Mouse (Mus musculus) left cerebral cortex, postnatal 4 days (tissue): ENCODE measurements around the gene Ociad2. TPM values are rescaled to one million over a fixed set of nuclear protein-coding genes. Genes with fewer than 3 reads are reported as not detected.

ENCODE experiments used
- DNase-seq: peaks from one replicate; pipeline ENCODE4 v3.0.0-alpha.2; 2022
- intact Hi-C: fragments of 180-260 bp; cut with DNase I; formaldehyde crosslinking; loops from one replicate; pipeline ENCODE4 v1.15.1; 2025
- total RNA-seq, 2 experiments: library from RNA; stranded (reverse); gene quantifications; 2 replicates each; pipeline ENCODE4 v1.2.3; 2021

The Ociad2 gene
- total RNA-seq, result 10 to 100 TPM; 26.0 to 30.7 TPM

DNA sequence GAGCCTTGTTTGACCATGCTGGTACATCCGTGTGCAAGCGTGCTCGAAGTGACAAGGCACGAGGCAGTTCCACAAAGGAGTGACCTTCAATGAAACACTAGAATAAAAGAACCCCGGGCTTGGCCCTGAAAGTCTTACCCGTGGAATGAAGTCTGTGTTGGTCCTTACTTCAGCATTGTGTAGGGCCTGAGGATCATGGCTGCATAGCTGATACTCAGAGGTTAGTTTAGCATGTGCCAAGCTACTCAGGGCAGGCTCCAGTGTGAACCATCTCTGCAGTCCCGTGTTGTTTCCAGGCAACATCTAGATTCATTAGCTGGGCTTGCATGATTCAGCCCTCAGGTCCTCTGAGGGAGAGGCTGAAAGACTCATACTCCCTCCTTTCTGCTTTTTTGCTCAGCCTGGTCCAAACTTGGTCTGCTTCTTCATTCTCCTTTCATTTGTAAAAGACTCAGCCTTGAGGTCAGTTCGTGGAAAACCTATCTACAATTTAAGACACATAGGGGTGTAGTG is at the start of gene Ociad2:
Ociad2 (minus strand) TSS at position 306 of the 513 bp plus-strand sequence.
- no peak for DNase-seq
- intact Hi-C loops, result no loop called here

DNA sequence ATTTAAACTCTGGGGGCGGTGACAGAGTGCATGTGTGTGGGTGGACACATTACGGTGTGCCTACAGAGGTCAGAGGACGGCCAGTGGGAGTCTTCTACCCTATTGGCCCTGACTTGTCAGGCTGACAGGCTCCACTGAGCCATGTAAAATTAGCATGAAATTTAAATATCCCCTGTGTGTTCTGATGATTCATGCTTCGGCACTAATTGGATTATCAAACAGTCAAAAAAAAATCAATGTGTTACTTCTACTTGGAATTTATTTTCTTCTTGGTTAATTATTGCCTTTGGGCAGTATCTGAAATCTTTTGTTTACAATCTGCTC is 42.8 kb upstream of the Ociad2 start:
- DNase-seq, result peak; percentile 12
- intact Hi-C loops, result loop anchor here (5.0 kb wide), 1 partner anchor 311 kb away; no protein-coding TSS in a partner anchor

DNA sequence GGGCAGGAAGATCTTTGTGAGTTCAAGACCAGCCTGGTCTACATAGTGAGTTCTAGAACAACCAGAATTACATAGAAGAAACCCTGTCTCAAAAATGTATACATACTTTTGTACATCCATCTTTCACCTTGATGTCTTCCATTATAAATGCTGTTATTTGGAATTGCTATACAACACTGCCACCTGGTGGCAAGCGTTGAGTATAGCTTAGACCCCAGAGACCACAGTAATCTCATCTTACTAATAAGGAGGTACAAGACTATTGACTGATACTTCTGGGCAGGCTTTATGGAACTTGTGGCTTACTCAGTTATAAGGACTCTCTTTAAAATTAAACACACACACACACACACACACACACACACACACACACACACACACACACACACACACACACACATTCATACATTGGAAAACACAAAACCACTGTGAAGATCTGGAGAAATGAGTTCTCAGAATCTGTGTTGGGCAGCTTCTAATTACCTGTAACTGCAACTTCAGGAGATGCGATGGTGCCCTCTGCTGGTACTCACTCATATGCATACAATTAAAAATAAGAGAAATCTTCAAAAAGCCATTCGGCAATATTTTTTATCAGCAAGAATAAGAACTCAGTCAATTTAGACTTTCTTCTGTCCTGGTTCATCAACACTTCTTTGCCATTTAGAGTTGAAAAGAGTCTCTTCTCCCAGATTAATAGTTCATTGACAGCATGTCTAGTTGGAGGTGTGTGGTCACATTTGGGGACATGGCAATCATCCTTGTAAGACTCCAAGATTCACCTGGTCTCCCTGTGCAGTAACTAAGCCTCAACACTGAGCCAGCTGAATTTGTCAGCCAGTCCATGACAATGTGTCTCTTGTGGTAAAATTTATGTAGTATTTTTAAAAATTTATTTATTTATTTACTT is 42.2 kb upstream of the Ociad2 start:
- peak; percentile 67 for DNase-seq
- intact Hi-C loops, result loop anchor here (5.0 kb wide), 1 partner anchor 311 kb away; no protein-coding TSS in a partner anchor

DNA sequence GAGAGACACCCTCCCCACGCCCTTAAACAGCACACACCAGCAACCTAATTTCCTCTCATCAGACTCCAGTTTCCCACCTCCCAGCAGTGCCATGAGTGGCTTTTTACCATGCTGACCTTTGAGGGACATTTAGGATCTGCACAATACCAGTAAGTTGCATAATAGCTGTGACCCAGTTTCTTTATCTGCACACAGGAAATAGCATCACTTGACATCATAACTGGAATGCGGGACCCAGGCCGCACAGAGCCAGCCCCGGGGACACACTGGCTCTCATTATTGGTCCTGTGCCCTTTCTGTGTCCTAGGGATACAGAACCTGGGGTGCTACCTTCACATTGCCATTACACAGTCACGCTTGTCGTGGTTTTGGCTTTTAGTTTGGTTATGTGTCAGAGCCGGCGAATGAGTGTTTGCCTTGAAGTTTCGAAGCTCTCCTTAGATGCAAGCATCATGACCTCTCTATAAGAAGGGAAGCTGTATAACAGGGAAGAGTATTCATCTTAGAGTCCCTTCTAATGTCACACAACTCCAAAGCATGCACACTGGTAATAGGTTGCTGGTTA is 41.2 kb upstream of the Ociad2 start:
- no peak for DNase-seq

DNA sequence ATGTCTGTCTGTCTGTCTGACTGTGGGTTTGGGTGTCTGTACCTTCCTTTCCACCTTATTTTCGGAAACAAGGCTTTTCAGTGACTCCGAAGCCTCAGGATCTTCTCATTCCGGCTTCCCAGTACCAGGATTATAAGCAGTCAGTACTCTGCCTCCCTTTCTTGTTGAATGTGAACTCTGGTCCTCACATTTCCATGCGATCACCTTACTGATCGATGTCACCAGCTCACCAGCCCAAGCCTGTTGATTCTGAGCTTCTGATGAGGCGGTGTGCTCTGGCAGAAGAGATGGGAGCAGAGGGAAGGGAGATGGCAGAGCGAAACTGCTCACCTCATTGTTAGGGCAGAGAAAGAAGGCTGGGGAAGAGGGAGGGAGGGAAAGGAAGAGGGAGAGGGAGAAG is 40.7 kb upstream of the Ociad2 start:
- intact Hi-C loops, result loop anchor here (5.0 kb wide), 1 partner anchor 309 kb away; no protein-coding TSS in a partner anchor
- DNase-seq, result no peak

More for the DNA sequence above, 41.2 kb upstream of the Ociad2 start:
- intact Hi-C loops, result loop anchor here (5.0 kb wide), 1 partner anchor 310 kb away; no protein-coding TSS in a partner anchor

DNA sequence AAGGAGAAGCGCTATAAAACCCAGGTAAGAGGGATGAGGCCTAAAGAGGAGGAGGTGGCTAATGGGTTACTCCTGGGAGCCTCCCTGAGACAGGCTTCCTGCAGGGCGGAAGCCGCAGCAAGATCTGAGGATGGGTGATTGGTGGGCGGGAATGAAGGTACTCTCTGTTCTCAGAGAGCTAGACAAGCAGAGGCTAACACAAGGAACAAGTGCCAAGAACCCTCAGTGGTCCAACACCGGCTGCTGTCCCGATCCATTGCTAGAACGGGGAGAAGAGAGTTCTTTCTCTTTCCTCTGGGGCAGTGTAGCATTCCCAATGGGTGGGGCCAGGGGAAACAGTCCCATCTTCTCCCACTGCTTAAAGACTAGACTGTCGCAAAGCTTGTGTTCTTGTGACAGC is 40.0 kb upstream of the Ociad2 start:
- DNase-seq, result no peak
- intact Hi-C loops, result loop anchor here (5.0 kb wide), 1 partner anchor 309 kb away; no protein-coding TSS in a partner anchor

DNA sequence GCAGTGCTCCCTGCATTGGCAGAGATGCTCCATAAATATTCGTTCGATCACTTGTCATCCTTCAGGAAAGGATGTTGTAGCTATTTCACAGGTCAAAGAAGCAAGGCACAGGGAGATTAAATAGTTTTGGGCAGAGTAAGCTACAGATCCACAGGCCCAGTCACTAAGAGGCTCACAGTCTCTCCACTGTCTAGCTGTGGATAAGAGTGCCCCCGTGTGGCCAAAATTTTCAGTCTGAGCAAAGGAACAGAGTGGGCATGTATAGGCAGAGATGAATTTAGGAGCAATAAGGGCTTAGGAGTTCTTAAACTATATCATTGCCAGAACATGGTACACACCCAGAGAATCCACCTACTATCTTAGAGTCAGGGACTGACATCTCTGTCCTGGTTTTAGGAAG is 39.1 kb upstream of the Ociad2 start:
- intact Hi-C loops, result loop anchor here (5.0 to 10.0 kb wide), 2 partner anchors 65 to 308 kb away; no protein-coding TSS in a partner anchor

DNA sequence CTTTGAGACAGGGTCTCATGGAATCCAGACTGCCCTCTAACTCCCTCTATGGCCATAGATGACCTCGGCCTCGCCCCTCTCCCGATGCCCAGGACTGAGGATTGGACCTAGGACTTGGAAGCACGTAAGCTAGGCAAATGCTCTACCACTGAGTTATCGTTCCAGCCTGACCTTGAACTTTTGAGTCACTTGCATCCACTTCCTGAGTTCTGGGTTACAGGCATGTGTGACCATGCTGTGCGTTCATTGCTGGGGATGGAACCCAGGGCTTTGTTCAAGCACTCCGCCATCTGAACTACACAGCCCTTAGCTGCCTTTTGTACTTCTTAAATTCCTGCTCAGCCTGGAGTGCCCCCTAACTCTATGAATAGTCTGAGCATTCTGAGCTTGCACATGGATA is 35.7 kb upstream of the Ociad2 start:
- DNase-seq, result no peak
- intact Hi-C loops, result loop anchor here (10.0 kb wide), 1 partner anchor 62 kb away; no protein-coding TSS in a partner anchor

More for the DNA sequence above, 39.1 kb upstream of the Ociad2 start:
- peak; percentile 88 for DNase-seq

DNA sequence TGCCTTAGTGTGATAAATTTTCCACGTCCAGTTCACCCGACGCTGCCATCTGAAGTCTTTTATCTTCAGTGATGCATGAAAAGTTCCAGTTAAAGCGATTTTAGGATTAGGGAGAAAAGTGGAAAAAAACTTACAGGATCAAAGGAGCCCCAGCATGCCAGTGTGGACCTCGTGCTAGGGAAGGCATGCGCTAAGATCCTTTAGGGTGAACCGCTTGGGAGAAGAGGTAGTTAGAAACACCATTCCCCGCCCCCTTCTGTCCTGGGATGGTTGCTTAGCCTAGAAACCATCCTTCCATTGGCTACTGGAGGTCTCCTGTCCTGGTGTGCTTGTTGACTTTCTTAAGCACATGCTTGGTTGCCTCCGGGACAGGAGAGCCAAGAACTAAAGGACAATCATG is 35.2 kb upstream of the Ociad2 start:
- no peak for DNase-seq
- intact Hi-C loops, result loop anchor here (10.0 kb wide), 1 partner anchor 61 kb away; no protein-coding TSS in a partner anchor

DNA sequence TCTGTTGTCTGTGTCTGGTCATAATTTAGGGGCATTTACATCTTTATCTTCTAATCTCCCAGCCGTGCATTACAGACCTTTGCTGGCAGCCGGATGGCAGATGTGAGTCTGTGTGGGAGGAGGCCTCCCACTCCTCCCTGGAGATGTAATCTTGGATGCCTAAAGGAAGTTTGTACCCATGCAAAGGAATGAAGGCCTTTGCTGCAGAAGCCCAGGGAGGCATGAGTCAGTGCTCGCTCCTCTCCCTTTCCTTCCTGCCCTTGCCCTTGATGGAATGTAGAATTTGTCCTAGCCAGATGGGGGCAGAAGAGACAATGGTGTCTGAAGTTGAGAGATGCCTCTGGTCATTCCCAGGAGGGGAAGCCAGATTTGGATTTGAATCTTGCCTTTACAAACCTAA is 32.4 kb upstream of the Ociad2 start:
- intact Hi-C loops, result loop anchor here (10.0 kb wide), 1 partner anchor 58 kb away; no protein-coding TSS in a partner anchor
- DNase-seq, result no peak

DNA sequence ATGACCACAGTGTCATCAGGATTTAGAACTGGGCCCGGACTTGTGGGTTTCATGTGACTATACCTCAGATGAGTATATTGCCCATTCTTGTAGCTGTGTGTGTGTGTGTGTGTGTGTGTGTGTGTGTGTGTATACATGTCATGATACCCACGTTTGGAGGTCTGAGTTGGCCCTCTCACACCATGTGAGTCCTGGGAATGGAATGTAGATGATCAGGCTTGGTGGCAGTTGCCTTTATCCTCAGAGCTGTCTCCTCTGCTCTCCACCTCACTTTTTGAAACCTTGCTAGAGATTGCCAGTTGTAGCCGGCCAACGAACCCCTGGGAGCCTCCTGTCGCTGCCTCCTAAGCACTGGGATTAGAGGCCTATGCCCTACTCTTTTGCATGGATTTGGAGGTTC is 31.8 kb upstream of the Ociad2 start:
- no peak for DNase-seq
- intact Hi-C loops, result loop anchor here (10.0 kb wide), 1 partner anchor 58 kb away; no protein-coding TSS in a partner anchor

DNA sequence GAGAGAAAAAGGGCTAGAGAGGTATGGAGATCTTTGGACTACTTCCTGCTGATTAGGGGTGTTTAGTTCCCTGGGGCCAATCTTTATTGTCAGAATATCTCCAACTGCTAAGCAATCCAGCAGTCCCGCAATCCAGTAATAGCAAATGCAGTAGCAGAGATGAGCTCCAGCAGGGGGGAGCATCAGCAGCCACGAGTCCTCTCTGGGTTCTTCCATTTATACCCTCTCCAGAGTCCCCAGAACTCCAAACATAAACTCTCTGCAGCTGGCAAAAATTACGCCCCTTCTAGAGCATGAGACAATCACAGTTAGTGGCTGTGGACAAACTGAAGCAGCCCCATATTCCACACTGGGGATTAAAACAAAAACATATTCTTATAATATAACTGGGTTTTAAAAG is 28.9 kb upstream of the Ociad2 start:
- intact Hi-C loops, result loop anchor here (10.0 kb wide), 1 partner anchor 55 kb away; no protein-coding TSS in a partner anchor
- DNase-seq, result no peak

DNA sequence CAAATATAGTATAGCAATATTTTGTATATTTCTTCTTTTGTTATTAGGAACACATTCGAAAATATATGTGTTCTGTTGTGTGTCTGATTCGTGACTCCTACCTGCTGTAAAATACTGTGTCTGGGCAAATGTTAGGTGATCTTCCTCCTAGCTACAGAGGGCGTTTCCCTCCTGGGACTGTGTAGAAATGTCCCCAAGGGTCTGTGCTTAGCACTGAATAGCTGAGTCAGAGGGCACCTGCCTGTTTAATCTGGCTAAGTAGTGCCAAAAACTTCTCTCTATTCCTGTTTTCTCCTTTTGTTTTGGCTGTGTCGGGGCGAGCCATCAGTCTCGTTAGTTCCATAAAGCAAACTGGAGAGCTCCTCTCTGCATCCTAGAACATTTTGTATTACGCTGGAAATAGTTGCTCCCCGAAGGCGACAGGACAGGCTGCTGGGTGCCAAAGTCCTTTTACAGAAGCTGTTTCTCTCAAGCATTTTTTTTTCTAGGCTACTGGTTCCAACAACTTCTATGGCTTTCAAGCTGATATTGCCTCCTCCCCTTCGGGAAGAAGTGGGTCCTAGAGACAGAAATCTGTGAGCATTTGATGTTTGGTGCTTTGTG is 28.1 kb upstream of the Ociad2 start:
- intact Hi-C loops, result no loop called here
- DNase-seq, result no peak

DNA sequence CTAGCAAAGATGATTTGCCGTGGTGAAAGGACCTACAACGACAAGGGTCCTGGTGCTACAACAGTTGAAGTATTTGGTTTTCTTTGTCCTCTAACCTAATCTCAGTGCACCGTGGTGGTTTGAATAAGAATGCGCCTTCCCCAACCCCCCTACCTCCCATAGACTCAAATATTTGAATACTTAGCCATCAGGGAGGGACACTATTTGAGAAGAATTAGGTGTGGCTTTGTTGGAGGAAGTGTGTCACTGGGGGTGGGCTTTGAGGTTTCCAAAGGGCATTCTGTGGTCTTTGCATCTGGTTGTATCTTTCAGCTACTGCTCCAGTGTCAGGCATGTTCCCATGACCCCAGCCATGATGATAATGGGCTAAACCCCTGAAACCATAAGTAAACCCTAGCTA is 27.1 kb upstream of the Ociad2 start:
- DNase-seq, result no peak
- intact Hi-C loops, result no loop called here

DNA sequence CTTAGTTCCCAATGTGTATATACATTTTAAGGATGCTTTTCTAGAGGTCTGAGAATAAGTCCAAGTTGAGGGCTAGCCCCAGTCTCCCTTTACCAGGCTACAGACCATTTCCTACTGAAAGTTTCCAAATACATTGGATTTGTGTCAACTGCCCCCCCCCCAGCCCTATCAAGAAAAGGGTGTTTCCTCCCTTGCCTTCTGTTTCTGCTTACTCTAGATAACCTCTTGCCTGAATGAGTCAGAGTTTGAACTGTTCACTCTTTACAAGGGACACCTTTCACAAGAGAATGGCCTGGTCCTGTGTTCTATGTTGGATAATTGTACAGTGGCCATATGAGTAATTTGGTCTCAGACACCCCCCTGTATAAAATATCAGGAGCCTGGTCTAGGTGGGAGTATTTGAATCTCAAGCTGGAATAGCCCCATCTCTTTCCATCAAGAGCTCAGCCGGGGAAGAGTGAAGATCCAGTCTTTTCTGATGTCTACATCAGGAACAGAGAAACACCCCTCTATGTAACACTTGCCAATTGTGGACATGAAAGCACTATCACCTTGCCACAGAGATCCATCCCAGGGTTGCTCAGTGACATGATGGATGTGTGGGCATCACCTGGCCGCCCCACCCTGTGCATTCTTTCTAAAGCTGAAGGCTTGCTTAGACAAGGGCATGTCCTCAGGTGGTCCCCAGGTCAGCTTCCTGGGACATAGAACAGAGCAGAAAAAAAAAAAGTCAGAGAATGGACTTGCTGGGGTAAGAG is 23.5 kb upstream of the Ociad2 start:
- DNase-seq, result no peak
- intact Hi-C loops, result no loop called here

DNA sequence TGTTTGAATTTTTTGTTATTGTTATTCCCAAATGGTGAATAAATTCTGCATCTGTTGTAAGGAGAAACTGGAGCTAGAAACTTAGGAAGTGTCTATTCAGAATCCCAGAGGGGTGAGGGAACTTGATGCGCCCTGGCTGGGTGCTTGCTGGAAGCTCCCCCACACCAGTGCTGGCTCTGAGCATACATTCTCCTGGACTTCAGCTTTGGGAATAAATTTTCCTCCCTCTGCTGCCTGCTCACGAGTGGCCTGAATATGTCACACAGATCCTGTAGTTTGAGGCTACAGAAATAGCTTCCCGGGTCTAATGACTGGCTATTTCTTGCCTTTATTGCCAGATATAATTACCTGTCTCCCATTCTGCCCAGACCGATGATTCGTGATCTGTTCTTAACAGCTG is 22.0 kb upstream of the Ociad2 start:
- intact Hi-C loops, result no loop called here
- DNase-seq, result no peak

DNA sequence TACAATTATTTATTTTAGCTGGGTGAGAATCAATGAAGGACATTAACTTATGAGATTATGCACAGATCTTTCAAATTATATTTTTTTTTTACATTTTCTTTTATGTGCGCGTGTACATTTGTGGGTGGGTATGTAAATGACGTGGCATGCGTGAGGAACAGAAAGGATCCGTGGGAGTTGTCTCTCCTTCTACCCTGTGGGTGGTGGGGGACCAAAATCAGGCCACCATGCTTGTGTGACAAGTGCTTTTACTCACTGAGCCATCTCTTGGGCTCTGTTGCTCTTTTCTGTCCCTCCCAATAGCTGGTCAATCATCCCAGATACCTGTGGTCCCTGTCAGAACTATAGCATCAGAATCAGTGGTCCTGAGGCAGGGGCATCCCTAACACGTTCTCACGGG is 21.5 kb upstream of the Ociad2 start:
- DNase-seq, result no peak
- intact Hi-C loops, result no loop called here

DNA sequence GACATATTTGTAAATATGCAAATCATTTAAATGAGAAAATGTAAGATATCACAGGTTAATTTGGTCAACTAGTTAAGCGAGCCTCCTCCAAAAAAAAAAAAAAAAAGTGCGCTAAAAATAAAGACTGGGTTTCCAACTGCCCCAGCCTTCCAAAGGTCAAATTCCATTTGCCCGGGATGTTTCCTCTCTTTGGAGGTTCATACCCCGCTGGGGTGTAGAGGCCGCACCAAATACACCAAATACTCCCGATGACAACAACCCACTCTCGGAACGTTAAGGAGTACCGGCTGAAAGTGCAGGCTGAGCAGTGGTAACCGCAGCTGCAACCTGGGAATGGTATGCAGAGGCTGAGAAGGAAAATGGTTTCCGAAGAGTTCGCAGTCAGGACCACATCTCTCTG is 19.4 kb upstream of the Ociad2 start:
- DNase-seq, result no peak
- intact Hi-C loops, result no loop called here

DNA sequence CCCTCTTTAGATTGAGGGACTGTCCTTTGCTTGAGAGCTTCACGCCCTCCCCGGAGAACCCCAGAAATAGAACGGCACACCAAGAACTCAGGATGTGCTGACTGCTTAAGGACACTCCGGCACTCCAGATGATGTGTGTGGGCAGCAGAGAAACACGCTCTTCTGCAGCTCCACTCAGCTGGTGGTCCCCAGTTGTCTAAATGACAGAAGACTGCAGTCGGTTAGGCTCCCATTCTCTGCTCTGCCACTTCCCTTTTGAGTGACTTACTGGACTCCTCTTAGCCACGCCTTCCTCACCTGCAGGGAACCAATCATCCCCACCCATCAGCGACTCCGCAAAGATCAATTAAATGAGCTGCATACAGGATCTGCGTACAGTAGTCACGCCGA is 18.9 kb upstream of the Ociad2 start:
- intact Hi-C loops, result no loop called here
- DNase-seq, result no peak

DNA sequence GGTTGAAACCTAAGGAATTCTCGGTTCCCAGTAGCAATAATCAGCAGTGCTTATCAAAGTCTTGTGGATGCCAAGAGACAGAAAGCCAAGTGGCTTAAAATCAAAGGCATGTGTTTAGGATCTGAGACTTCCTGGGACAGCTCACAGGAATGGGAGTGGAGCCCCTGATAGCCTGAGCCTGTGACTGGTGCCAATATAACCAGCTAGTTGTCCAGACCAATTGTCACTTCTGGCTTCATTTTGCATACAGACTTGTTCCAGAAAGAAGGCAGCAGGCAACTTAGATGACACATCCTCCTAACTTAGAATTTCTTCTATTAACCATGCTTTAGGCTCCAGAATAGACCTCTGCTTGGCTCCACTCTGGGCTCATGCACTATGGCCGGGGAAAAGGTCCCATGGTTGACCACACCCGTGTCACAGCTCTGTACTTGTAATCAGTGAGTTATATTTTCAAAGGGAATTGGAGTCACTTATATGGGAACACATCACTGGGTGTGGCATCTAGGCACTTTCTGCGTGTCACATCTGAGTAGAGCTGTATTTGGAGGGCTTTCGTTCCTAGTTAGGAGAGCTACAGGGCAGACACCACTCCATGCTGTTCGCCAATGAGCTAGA is 18.4 kb upstream of the Ociad2 start:
- no peak for DNase-seq
- intact Hi-C loops, result no loop called here
